Mouse (Mus musculus) natural killer cell, adult 2 months (primary cell): Measurements from ENCODE around the gene Gal3st3.

Experiments used
- DNase-seq, 2 experiments: peaks; one replicate each; pipeline ENCODE4 v3.0.0; 2022; ENCODE audit warnings: low spot score in 2 of 2

The Gal3st3 gene

DNA sequence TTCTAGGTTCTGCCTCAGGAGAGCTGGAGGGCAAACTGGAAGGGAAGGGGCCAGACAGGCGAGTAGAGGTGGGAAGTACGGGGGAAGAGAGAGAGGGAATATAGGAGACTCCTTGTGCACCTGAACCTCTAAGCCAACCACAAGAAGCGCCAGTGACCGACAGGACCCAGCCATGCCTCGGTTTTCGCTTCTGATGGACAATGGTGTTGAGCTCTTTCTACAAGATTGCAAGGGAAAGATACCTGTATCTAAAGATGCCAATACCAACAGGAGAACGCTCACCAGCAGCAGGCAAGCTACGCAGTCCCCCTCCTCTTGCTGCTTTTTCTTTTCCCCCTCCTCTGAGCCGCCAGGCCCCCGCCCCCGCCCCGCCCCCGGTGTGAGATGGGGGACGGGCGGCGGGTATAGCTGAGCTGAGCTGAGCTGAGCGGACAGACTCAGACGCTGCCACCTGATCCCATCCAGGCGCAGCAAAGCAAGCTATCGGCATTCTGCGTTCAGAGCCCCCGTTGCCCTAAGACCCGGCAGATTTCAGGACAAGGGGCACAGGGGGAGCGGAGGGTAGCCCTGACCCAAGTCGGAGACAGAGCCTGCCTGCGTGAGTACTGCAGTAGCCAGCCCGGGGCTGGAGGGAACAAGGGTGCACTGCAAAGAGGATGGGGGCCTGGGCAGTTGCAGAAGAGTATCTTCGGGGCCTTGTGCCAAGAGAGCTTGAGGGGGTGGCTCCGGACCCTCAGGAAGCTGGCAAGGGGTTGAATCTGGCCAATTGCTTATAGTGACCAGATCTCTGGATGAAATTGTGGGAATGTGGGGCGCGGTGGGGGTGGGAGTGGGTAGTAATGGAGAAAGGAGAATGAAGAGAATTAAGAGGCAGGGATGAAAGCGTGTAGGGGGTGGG lies at the start of gene Gal3st3:
Gene Gal3st3 (plus strand): TSS at position 429 of the 898 bp plus-strand sequence.
- DNase-seq, result no peak

DNA sequence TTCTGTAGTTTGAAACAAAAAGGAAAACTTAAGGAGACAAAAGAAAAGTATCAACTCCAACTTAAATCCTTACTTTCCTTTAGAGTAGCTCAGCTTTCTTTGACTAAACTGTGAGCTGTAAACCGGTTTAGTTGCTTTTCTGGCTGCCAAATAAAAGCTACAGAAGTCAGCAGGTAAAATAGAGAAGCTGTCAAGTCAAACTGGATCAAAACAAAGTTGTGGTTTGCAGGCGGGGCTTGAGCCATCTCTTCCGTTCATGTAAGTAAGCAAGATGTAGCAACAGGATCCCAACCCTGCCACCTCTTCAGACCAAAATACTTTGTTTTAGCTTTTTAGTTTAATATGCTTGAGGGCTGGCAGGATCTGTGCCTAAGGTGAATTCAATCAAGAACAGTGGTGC lies 41.0 kb upstream of the Gal3st3 start:
- DNase-seq, result peak; percentile 54 to 67

DNA sequence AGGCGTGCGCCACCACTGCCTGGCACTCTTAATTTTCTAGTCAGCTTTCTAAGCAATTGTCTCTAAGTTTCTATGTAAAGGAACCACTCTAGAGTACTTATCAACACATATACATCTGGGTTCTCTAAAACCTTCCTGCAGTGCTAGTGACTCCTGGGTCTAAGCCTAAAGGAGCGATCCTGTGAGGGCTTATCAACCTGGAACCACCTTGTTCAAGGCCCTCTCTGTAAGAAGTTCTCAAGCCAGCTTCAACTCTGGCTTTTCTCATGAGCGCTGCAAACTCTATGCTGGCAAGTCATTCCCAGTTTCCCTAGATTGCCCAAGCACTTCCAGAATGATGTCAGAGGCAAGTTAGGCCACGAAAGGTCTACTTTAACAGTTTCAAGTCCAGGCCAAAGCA lies 31.1 kb upstream of the Gal3st3 start:
- DNase-seq, result no peak

DNA sequence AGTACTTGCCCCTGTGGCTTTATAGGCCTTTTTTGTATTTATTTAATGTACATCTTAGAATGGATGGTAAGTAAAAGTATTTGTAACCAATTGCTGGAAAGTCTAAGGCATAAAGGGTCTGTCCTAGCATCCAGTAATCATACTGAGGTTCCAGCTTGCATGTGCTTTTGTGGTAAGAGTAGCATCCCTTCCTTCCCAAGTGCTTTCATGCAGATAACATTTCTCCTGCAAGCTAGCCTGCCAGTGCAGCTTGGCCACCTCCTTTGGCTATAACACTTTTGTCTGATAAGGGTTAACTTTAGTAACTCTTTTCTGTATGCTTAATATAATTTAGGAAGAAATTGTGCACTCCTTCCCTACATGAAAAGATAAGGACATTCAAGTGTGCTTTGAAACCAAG lies 30.1 kb upstream of the Gal3st3 start:
- no peak for DNase-seq

DNA sequence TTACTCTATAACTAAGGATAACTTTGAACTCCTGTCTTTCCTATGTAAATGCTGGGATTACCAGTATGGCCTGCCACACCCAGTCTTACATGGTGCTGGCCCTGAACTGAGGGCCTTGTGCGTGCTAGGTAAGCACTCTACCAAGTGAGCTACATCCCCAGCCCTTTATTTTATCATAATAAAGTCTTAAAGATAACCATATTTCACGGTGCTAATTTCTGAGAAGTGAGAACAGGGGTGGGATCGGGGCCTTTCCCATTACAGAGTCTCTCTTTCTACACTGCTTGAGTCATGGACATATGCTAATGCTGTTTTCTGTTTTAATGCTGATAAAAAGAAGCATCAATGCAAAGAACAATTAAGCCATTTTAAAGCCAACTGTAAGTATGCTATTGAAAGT lies 29.3 kb upstream of the Gal3st3 start:
- DNase-seq, result no peak

DNA sequence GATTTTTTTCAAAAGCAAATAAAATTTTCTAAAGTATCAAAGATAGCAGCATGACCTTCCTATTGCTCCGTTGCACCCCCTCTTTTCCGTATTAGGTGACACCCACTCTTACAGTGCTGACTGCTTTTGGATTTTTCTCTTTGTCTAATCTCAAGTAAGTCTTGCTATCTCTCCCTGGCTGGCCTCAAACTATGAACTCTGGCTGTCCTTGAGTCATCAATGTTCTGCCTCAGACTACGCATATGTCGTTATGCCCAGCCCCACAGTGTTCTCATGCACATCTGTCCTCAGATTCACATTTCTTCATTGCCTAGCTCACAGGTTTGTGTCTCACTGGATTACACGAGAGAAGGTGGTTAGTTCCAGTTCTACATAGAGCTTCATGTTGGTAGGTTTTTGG lies 28.7 kb upstream of the Gal3st3 start:
- DNase-seq, result no peak

DNA sequence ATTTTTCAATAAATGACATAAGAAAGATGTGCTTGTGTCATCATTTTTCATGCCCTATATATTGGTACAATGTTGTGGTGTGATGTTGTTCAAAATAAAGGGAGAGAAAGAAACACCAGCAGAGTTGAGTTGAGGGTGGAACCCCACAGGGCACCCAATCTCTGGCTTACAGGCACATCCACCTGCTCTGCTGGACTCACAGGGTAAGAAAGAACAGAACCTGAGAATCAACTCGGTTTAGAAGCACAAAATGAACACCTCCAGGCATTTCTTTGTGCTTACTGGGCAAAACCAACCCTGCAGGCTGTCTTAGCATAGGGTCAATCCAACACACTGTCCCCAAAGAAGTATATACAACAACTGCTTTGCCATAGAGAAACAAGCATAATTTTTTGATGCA lies 26.7 kb upstream of the Gal3st3 start:
- no peak for DNase-seq

DNA sequence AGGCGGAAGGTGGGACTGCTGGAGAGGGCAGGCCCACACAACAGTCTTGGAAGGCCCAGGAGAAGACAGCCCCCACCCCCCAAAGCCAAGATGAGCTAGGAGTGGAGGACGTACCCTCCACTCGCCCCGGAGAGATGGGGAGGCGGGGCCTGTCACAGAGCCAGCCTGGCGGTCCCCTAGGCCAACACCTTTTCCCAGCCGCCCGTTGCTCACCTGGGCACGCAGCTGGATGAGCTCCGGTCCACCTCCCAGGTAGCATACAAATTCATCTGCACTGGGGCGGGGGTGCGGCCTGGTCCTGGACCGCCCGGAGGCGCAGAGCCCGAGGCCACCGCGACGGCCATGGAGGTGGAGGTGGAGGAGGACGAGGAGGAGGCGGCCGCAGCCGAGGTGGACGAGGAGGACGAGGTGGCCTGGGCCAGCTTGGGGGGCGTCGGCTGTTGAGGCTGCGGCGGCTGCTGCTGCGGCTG lies 25.8 kb upstream of the Gal3st3 start:
- no peak for DNase-seq

DNA sequence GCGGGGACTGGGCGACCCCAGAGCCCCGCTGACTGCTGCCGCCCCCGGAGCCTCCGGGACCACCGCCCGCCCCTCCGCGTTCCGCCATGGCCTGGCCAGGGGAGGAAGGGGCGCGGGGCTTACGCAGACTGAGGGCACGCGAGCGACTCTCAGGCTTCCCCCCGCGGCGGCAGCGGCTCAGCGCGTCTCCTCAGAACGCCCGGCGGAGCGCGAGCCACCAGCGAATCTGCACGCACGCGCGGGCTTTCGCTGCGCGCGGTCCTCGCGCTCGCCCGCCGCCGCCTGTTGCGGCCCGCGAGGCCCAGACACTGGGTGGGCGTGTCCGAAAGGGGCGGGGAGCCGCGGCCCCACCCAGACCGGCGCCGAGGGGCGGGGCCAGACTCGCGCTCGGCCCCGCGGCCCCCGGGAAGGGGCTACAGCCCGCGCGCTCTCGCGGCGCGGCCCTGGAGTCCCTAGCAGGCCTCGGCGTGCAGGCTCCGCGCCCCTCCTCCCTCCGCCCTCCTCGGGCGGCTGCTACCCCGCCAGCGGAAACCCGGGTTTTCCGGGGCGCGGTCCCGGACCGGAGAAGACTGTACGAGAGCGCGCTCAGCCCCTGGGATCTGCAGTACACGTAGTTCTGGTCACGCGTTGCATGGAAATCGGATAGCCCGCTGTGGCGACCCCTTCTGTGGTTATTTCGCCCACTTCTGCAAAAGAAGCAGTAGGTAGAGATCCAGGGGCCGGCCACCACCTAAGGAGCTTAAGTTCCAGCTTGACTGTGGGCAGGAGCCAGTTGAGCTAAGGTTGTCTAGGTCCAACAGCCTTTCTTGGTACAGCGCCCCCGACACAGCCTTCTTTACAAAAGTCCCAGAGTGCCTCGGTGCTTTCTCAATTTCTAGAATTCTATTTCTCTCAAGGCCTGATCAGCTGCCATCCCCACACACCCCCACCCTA lies 25.1 kb upstream of the Gal3st3 start, which contains the start of gene Pacs1:
Gene Pacs1 (minus strand): TSS at position 319 of the 933 bp plus-strand sequence.
- peak; percentile 89 to 92 for DNase-seq

DNA sequence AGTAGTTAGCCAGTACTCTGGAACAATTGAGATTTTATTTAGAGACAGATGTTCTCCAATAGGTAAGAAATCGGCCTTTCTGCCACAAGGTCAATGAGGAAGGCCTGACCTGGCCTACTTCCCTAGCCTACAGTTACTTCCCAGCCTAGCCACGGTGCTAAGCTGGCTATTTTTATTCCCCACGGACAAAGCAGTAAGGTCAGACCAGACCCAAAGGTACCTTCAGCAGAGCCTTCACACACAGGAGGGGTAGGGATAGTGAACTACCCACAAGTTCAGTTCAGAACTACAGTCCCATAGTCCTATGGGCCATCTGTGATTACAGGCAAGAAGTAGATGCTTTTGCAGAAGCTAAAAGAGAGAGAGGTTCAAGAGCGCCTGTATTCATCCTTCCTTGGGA lies 24.2 kb upstream of the Gal3st3 start:
- DNase-seq, result no peak

DNA sequence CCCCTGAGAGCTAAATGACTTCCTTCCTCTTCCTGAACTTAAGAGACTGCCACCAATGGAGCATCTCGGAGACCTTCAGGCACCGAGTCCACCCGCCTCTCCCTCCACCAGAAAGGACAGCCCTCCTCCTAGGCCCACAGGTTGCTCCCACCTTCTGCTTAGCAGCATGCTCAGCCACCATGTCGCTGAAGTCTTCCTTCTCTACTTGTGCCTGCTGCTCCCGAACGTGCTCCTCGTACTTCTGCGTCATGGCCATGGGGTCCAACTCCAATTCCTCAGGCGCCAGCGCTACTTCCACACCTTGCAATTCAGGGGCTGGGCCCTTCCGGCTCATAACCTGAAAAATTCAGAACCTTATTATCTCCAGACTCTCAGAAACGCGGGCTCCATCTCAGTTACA lies 23.5 kb upstream of the Gal3st3 start:
- no peak for DNase-seq

DNA sequence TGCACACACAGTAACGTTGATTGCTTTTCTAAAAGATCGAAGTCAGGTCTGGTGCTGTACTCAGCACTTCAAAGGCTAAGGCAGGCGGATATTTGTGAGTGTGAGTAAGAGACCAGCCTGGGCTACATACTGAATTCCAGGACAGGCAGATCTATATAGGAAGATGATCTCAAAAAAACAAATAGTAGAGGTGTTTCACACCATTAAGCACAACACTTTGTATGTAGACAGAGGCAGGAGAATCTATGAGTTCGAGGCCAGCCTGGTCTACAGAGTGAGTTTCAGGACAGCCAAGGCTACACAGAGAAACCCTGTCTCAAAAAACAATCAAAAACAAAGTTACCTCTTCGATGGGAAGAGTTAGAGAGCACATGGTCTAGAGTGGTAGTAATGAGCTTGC lies 22.4 kb upstream of the Gal3st3 start:
- DNase-seq, result no peak

DNA sequence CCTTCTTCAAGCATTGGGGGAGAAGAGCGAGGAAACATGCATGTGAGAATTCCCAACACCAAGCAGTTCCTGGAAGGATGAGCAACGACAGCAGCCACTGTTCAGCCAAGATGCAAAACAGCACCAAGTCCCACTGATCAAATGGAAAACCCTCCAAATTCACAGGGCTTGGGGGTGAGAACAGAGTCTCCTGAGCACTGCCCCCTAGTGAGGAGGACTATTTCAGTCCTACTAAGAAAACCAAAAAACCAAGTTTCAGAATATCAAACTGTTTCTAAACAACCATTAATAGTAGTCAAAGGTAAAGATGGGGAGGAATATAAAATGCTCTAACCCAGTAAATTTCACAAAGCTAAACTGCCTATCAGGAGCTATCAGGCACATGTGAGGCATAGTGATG lies 21.6 kb upstream of the Gal3st3 start:
- DNase-seq, result no peak

DNA sequence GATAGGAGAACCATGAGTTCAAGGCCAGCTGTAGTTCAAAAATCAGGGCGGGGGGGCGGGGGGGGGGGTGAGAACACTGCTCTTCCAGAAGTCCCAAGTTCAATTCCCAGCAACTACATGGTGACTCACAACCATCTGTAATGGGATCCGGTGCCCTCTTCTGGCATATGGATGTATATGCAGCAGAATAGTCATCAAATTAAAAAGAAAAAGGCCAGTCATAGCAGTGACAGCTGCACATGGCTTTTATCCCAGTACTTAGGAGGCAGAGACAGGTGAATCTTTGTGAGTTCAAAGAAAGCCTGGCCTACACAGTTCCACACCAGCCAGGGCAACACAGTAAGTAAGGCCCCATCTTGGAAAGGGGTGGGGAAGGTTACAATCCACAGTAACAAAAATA lies 21.0 kb upstream of the Gal3st3 start:
- DNase-seq, result no peak

DNA sequence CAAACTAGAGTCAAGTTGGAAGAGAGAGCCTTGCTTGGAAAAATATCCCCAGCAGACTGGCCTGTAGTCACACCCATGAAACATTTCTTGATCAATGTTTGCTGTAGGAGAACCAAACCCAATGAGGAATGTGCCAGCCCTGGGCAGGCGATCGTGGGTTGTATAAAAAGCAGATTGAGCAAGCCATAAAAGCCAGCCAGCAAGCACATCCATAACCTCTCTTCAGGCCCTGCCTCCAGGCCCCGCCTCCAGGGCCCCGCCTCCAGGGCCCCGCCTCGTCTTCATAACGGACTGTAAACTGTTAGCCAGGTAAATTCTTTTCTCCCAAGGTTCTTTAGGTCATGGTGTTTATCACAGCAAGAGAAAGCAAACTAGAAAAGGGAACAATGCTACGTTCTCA lies 19.8 kb upstream of the Gal3st3 start:
- no peak for DNase-seq

DNA sequence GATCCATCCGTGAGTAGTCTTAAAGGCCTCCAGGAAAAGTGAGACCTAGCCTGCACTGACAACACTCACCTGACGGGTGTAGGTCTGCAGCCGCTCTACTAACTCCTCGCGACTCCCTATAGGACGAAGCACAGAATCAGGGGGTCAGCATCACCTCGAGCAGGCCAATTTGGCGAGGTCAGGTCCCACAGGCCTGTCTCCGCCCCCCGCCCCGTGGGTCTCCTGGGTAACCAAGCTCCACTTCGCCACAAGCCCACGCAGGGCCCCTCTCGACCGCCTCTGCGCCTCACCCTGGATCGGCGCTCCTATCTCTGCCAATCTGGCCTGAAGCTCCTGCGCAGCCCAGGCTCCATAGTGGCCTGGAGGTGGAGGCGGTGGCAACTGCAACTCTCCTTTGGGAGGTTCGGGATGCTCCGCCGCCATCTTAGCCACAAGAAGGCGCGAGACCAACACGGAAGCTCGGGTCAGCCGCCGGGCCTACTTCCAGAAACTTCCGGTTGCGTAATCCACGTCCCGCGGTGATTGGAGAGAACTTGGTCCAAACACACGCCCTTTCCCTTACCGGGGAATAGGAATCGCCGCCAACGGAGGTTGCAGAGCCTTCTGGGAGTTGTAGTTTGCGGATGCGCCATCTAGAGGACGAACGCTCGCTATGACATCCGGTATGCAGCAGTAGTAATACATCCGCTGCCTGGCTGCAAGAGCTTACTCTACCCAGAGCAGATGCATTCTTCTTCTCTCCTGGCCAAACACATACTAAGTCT lies 3.0 kb upstream of the Gal3st3 start, which contains the start of gene Sf3b2:
Gene Sf3b2 (minus strand): TSS at position 484 of the 764 bp plus-strand sequence.
- peak; percentile 97 for DNase-seq

DNA sequence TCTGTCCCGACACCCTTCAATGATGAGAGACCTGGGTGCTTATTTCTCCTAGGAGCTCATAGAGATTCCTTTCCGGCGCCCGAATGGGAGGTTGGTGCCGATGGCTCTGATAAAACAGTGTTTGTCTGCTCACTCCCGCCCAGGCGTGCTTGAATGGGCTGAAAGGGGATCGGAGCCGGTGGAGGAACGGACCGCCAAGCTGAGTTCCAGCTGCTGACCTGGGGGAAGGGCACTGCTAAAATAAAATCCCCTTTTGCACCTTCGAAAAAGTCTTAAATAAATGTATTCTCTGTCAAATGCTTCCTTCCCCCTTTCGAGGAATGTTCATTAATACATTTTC lies 2.4 kb upstream of the Gal3st3 start:
- no peak for DNase-seq

DNA sequence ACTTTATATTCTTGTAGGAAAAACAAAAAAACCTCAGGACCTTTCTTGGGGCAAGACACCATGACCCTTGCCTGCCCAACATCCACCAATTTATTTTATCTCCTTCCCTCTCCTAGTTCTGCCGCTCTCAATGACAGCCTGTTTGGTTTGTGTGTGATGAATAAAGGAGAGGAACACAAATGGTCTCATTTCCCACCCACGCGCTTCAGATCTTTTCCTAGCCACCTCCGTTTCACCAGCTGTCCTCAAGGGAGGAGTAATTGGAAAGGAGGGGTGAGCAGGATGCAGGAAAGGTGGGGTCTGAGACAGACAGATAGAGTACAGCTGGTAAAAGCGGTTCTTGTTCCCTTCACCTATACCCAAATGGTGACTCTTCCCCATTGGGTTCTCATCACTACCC lies 1.5 kb upstream of the Gal3st3 start:
- DNase-seq, result no peak

DNA sequence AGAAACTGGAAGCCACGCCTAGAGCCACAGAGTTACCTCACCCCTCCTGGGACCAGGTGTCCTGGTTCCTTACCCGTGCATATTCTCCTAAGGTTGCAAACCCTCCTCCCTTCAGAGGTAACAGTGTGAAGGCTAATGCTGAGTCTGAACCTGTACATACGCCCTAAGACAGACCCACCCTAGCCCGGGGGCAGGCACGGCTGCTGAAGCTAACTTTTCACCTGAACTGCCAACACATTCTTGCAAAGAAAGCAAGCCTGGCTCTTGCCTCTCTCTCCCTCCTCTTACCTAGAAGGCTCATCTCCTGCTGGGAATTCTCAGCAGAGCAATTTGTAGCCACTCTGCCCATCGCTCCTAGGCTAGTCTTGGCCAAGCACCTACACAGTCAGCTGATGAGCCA lies 2.5 kb downstream of the Gal3st3 start:
- no peak for DNase-seq

DNA sequence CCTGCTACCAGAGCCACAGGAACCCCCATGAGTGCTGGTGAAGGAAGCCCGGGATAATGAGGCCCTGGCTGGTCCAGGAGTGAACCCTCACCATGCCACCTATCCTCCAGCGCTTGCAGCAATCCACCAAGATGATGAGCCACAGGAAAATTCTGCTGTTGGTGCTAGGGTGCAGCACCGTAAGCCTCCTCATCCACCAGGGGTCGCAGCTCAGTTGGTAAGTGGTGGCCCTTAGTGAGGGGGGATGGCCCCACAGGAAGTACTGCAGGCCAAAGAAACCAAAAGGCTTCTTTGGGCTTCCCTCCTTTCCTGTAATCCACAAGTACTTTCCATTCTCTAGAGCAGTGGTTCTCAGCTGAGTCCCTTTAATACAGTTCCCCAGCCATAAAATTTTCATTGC lies 4.3 kb downstream of the Gal3st3 start:
- peak; percentile 59 to 76 for DNase-seq

DNA sequence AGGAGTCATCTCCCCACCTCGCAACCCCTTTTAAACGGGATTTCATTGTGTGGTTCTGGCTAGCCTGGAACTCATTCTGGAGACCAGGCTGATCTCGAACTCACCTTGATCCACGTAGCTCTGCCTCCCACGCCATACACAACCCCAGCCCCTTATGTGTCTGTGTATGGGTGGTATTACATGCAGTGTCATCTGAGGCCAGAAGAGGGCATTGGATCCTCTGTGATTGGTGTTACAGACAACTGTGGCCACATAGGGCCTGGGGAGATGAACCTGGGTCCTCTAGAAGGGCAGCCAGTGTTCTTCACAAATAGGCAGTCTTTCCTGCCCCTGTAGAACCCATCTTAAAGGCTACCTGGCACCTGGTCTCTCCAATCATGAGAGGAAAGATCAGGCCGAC lies 8.1 kb downstream of the Gal3st3 start:
- no peak for DNase-seq
